Mouse (Mus musculus) right cerebral cortex, postnatal 25 days (tissue): ENCODE measurements around the gene Keg1.
"Not testable (repeated sequence)": the region's sequence is repeated elsewhere in the genome, so short reads cannot be mapped to it uniquely, and the experiment has no call there.

Source experiments
- DNase-seq: peaks from one replicate; pipeline ENCODE4 v3.0.0; 2022

Gene Keg1

DNA sequence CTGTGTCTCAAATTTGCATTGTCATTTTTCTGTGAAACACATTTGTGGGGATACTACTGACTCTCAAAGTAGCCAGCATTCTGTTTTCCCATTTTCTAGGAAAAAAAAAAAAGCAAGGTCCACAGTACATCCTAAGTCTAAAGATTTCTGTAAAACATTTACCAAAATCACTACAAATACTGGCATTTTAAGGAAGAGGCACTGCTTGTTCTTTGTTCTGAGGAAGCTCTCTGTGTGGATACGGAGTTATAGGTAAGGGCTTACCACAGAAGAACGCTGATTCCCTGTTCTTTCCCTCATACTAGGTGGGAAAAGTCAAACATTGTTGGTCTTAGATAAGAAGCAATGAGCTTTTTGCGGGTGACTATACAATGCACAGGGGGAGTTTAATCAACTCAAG, at the start of gene Keg1:
Gene Keg1, plus strand, starts transcription at position 197 of the 400 bp plus-strand sequence.
- DNase-seq = no peak

DNA sequence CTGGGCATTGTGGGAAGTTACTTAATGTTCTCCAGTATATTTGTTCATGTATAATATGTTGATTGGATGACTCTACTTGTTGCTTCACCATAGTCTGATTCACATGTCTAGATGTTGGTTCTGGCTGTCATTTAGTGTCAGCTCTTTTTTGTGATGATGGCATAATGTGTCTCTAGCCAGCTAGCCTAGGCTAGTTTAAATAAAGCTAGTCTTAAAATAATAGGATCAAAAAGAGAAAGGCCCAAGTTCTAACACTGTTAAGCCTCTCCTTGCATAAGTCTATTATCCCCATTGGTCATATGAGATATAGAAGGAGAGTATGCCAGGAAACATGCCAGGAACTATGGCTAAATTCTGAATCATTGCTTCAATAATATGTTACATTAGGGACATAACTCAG, 46.1 kb upstream of the Keg1 start:
- DNase-seq = no peak

DNA sequence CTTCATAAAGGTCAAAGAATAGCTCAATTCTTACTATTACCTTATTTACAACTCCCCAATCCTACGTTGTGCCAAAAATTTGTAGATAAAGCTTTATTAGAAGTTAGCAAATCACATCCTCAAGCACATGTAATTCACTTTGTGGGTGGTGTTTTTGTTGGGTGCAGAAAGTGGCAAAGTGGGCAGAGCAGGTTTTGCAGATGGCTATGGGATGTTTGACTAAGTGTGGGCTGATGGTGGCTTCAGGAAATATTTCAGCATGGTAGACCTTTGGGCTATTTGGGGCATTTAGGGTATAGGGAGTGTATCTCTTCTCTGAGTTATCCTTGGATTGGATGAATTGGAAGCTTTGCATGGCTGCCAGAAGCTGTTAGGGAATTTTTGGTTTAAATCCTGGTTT, 29.4 kb upstream of the Keg1 start:
- no peak for DNase-seq

GRCm38 (mm10) chr19:12668601-12669000, 27.0 kb upstream of the Keg1 start:
- DNase-seq = not testable (repeated sequence)

DNA sequence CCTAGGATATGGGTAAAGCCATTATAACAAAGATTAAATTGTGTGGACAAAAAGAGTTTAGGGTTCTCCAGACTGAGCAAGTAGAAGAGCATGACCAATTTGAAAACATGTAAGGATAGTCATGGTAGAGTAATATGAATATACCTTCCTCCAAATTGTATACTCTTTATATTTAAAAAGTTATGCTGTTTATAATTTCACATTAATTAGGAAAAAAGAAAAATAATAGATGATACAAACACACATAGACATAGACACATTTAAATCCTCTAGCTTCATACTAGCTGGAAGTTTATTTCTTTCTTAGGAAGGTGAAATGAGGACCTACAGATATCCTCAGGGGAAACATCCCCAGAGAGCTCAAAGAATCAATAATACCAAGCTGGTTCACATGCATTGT, 25.4 kb upstream of the Keg1 start, which contains the start of gene Olfr1442:
Gene Olfr1442, plus strand, starts transcription at position 301 of the 400 bp plus-strand sequence.
- DNase-seq = no peak

DNA sequence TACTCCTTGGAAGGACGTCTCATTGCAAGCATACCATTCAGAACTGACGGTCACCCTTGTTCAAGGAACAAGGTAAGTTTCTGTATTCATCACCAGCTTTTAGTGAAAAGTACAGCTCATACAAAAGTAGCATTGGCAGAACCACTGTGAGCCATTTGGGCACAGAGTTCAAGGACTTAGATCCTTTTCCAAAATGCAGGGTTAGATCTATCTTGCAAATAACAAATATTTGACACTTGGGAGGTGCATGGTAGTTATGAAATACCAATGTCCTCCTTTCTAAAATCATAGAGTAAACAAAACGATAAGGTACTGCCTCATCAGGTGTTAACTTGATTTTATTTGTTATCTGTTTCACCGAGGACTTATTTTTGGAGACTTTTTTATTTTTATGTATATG, 24.5 kb upstream of the Keg1 start:
- no peak for DNase-seq

GRCm38 (mm10) chr19:12677812-12678211, 17.8 kb upstream of the Keg1 start, which contains the start of gene Olfr1443:
TSS of gene Olfr1443 (plus strand) at chr19:12678112.
- no peak for DNase-seq

DNA sequence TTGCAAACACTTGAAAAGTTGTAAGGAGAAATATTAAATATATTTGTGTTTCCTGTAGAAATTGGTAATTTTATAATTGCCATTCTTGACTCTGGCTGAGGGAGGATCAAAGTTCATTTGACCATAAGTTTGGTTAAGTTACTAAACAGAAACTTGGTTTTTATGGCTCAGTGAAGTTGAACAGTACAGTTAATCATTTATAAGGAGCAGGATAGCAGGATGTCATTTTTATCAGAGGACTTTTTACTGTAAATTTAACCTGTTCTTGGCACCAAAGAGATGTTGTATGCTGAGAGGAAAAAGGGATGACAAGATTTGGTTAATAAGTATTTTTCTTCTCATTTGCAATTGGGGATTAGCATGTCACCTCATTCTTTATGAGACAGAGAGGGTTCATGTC, 10.9 kb upstream of the Keg1 start:
- DNase-seq = no peak

- no peak for DNase-seq
These were observed 10.4 kb upstream of the Keg1 start for GRCm38 (mm10) chr19:12685231-12685630.

DNA sequence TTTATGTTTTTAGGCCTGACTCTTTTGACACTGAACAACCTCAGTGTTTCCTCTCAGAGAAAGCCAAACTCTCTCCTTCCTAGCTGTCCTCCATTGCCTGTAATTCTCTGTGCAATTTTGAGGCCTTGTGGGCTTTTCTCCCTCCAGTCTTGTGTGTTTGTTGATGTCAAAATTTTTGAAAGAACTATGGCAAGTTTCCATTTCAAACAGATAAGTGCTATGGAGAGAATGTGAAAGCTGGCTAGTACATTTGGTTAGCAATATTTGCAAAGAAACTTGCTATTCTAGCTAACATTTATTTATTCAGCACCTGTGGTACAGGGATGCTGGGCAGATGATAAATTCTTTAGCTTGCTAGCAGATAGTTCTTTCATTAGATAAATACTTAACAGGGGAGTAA, 635 bp downstream of the Keg1 start:
- DNase-seq = no peak

GRCm38 (mm10) chr19:12708458-12708857, 12.9 kb downstream of the Keg1 start:
- DNase-seq = no peak

DNA sequence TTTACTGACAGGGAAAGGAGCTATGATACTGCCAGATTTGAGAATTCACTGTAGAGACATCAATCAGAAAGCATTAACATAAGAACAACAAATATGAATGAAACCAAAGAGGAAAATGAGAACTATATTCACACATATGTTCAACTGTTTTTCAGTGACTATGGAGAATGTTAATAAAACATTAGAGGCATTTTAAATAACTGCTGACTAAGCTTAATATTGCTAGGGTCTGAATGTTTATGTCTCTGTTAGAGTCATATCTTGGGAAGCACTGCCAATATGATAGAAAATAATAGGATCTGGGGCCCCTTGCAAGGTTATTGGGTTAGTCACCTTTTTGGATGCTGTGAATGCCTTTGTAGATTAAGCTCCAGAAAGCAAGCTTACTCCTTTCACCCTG, 13.4 kb downstream of the Keg1 start:
- DNase-seq = no peak

- DNase-seq = no peak
These were observed 23.6 kb downstream of the Keg1 start for GRCm38 (mm10) chr19:12719189-12719588.

GRCm38 (mm10) chr19:12720463-12720862, 24.9 kb downstream of the Keg1 start:
- DNase-seq = no peak

DNA sequence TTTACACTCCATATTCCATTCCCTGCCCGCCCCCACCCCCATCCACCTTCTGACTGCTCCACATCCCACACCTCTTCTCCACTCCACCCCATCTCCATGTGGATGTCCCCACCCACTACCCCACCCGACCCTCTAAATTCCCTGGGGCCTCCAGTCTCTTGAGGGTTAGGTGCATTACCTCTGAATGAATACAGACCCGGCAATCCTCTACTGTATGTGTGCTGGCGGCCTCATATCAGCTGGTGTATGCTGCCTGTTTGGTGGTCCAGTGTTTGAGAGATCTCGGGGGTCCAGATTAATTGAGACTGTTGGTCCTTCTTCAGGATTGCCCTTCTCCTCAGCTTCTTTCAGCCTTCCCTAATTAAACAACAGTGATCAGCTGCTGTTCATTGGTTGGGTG, 25.3 kb downstream of the Keg1 start:
- DNase-seq = not testable (repeated sequence)

DNA sequence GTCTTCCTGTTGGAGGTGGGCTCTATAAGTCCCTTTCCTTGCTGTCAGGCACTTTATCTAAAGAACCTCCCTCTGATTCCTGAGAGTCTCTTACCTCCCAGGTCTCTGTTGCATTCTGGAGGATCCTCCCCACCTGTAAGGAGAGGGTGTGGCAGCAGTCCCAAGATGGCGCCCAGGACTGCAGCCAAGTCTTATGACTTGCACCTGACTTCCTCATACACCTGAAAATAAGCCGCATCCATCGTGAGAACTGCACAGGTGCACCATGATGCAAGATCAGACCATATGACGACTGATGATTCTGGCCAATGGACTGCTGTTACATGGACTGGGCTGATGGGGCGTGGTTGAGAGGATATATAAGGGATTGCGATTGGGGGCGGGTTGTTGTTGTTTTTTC, 26.0 kb downstream of the Keg1 start:
- not testable (repeated sequence) for DNase-seq

GRCm38 (mm10) chr19:12722308-12722707, 26.7 kb downstream of the Keg1 start:
- DNase-seq = no peak

DNA sequence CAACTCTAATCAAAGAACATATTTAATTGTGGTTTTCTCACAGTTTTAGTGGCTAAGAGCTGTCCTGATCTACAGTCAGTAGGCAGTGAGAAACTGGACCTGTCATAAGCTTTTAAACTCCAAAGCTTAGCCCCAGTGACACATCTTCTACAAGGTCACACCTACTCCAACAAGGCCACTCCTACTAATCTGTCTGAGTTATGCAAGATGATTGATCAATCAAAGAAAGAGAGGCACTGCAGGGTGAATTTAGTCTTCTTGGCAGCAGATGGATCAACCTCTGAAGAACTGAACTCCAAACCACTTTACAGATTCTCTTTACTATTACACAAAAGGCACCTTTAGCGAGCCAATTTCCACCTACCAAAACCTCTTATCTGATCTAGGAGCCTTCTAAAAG, 30.3 kb downstream of the Keg1 start:
- no peak for DNase-seq

GRCm38 (mm10) chr19:12731036-12731435, 35.5 kb downstream of the Keg1 start:
- no peak for DNase-seq

GRCm38 (mm10) chr19:12731950-12732349, 36.4 kb downstream of the Keg1 start:
- DNase-seq = no peak

DNA sequence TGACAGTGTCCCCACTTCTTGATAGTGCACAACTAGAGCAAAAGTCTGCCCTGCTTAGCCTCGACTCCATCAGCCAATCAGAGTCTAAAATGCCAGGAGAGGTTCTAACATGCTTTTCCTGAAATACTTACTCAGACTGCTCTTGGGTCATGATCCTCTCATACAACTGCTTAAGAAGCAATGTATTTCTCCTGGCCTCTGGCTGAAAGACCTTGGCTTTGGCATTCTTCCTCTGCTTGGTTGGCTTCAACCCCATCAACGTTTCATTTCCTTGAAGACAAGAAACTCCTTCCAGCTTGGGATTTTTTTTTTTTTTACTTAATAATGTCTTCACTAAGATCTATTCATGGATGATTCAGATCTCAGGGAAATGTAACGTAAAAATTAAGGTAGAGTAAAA, 60.7 kb downstream of the Keg1 start:
- no peak for DNase-seq

GRCm38 (mm10) chr19:12758936-12759478, 63.4 kb downstream of the Keg1 start:
- no peak for DNase-seq

DNA sequence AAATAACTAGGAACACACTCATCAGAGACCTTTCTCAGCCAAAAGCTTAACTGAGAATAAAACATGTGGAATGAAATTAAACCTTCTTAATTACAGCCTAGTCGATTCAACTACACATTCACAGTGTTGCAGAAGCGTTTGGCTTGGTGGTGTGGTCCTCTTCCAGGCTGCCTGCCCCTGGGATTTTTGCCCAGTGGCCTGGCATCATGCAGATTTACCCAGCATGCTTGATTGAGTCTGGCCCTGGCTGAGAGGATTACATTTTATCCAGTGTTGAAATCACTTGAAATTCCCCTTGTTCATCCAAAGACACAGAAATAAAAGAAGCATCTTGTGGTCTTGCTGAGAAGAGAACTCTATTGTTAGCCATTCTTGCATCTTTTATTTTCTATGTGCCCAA, 64.1 kb downstream of the Keg1 start:
- DNase-seq = peak; percentile 15

DNA sequence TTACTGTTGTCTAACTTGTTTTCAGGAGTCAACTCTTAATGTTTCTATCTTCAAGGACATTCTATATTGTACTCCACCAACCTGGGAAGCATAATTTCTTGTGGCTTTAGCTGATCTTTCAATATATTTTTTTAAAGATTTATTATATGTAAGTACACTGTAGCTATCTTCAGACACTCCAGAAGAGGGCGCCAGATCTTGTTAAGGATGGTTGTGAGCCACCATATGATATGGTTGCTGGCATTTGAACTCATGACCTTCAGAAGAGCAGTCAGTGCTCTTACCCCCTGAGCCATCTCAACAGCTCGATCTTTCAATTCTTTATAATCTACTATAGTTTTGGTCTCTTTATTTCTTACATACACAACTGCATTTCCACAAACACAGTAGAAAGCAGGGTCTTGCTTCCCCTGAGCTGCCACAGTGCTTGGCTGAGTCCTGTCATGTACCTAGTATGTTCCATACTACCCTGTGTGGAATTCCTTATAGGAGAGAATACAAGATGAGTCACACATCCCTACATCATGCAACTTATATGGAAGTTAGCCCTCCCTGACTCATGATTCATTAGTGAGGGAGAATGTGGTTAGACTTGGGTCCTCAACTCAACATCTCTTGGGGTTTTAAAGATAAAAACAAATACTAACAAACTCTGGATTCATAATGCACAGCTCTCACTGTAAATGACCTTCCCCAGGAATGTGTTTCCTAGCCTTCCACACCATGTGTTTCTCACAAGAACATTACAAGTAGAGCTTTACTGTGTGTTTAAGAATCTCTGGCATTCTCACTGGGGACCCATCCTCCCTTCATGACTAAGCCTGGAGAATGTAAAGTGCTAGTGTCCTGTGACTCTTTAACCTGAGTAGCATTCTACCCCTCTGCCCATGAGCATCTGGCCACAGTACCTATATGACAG, 66.9 kb downstream of the Keg1 start:
- DNase-seq = no peak
